Comparison of ENCODE assay signal across 22 mouse cellular contexts in the genomic region with DNA sequence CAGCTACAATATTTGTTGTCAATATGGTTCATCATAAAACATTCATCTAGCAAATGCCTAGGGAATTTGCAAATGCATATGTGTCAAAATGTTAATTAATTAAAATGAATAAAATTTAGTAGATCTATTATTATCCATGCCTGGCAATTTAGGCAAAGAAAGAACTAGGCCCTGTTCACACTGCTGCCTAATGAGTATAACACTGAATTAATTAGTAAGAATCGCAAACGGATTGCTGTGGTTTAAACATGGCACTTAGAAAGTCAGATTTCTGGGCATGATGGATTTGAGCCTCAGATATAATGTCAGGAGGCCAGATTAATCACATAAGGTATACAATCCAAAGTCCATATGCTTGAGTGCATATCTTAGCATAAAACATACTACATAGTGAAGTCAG.
DNase-seq lines count a peak whose midpoint lies in the region; ATAC-seq and TF ChIP-seq lines count a peak whose summit lies in the region.
"Had no signal": no experiment of that assay in that cellular context is flagged by ENCODE, and none has a peak within 500 bp of the region (broad histone marks: within the 10 kb centered on the region; RNA-seq: fewer than 3 reads in every experiment).

No protein-coding gene starts in this region.

- H3K36me3 ChIP-seq in forebrain, embryonic 12.5 days (replicated peaks): no peaks in the 10 kb centered on the region
- H3K36me3 ChIP-seq in forebrain, postnatal 0 days (ENCODE audit: insufficient read depth): no peaks in the 10 kb centered on the region
- H3K36me3 ChIP-seq in forebrain, embryonic 14.5 days (ENCODE audit: control insufficient read depth, insufficient read depth, low read length): no peaks in the 10 kb centered on the region
- no peaks in the 10 kb centered on the region for H3K36me3 ChIP-seq in forebrain, embryonic 11.5 days (ENCODE audit: control insufficient read depth, insufficient read depth, low read length)
- no peaks in the 10 kb centered on the region for H3K36me3 ChIP-seq in forebrain, embryonic 16.5 days (ENCODE audit: control insufficient read depth, insufficient read depth)
- H3K36me3 ChIP-seq: embryonic facial prominence, embryonic 10.5 days; embryonic facial prominence, embryonic 12.5 days; G1E had no signal

- 78% methylated on average over 2 of the region's 2 CpGs for WGBS in forebrain, embryonic 12.5 days
- 27% methylated on average over 2 of the region's 2 CpGs for WGBS in forebrain, postnatal 0 days
- WGBS in forebrain, embryonic 14.5 days: 43% methylated on average over 2 of the region's 2 CpGs
- WGBS in forebrain, embryonic 11.5 days: 84% methylated on average over 2 of the region's 2 CpGs
- 28% methylated on average over 2 of the region's 2 CpGs for WGBS in forebrain, embryonic 16.5 days

- no peaks in the 10 kb centered on the region for H3K4me1 ChIP-seq in forebrain, embryonic 12.5 days
- H3K4me1 ChIP-seq in forebrain, postnatal 0 days (ENCODE audit: insufficient read depth): no peaks in the 10 kb centered on the region
- H3K4me1 ChIP-seq in forebrain, embryonic 14.5 days (ENCODE audit: control insufficient read depth, insufficient read depth, low read length): no peaks in the 10 kb centered on the region
- no peaks in the 10 kb centered on the region for H3K4me1 ChIP-seq in forebrain, embryonic 11.5 days (replicated peaks; ENCODE audit: control insufficient read depth, insufficient read depth, low read length)
- no peaks in the 10 kb centered on the region for H3K4me1 ChIP-seq in forebrain, embryonic 16.5 days (replicated peaks; ENCODE audit: control insufficient read depth, insufficient read depth, low read length)
- H3K4me1 ChIP-seq: embryonic facial prominence, embryonic 10.5 days; embryonic facial prominence, embryonic 12.5 days had no signal

- H3K9me3 ChIP-seq in forebrain, embryonic 12.5 days: no peaks in the 10 kb centered on the region
- no peaks in the 10 kb centered on the region for H3K9me3 ChIP-seq in forebrain, postnatal 0 days (ENCODE audit: low read length)
- H3K9me3 ChIP-seq in forebrain, embryonic 14.5 days (replicated peaks; ENCODE audit: control insufficient read depth, low read length): no peaks in the 10 kb centered on the region
- no peaks in the 10 kb centered on the region for H3K9me3 ChIP-seq in forebrain, embryonic 11.5 days (ENCODE audit: control insufficient read depth, low read length)
- no peaks in the 10 kb centered on the region for H3K9me3 ChIP-seq in forebrain, embryonic 16.5 days (ENCODE audit: control insufficient read depth, low read length)
- H3K9me3 ChIP-seq: embryonic facial prominence, embryonic 10.5 days; embryonic facial prominence, embryonic 12.5 days; G1E had no signal

- no peak overlapping the region for H3K9ac ChIP-seq in forebrain, embryonic 12.5 days
- H3K9ac ChIP-seq in forebrain, postnatal 0 days: no peak overlapping the region
- H3K9ac ChIP-seq in forebrain, embryonic 14.5 days (ENCODE audit: low read length): no peak overlapping the region
- H3K9ac ChIP-seq in forebrain, embryonic 11.5 days (ENCODE audit: low read length): no peak overlapping the region
- H3K9ac ChIP-seq in forebrain, embryonic 16.5 days (replicated peaks; ENCODE audit: low read depth, low read length): no peak overlapping the region
- H3K9ac ChIP-seq: embryonic facial prominence, embryonic 12.5 days had no signal

- DNase-seq in forebrain, postnatal 0 days: no peak
- peak; percentile 42 for DNase-seq in forebrain, embryonic 14.5 days (ENCODE audit: low spot score)
- no peak for DNase-seq in forebrain, embryonic 11.5 days (ENCODE audit: low spot score)
- no peak for DNase-seq in cerebellum, adult 11 months
- DNase-seq: adrenal gland, adult 8-10 months; adrenal gland, postnatal 14 days; adrenal gland, postnatal 36 days; B cell, adult 2 months; cerebellum, adult 11-12 months; cerebellum, adult 2 months; cerebellum, adult 9-10 months; cerebellum, postnatal 10 days; cerebellum, postnatal 25 days had no signal

- TF ChIP-seq CTCF in forebrain, postnatal 0 days (IDR thresholded peaks at IDR 0.05; ENCODE audit: low read depth): no peak

- no peak overlapping the region for H3K4me3 ChIP-seq in forebrain, embryonic 12.5 days (replicated peaks)
- H3K4me3 ChIP-seq in forebrain, postnatal 0 days (ENCODE audit: low read depth, low read length): no peak overlapping the region
- no peak overlapping the region for H3K4me3 ChIP-seq in forebrain, embryonic 14.5 days (ENCODE audit: low read depth, low read length)
- H3K4me3 ChIP-seq in forebrain, embryonic 11.5 days (ENCODE audit: low read depth, low read length): no peak overlapping the region
- no peak overlapping the region for H3K4me3 ChIP-seq in forebrain, embryonic 16.5 days (replicated peaks; ENCODE audit: low read length)
- H3K4me3 ChIP-seq: embryonic facial prominence, embryonic 10.5 days; embryonic facial prominence, embryonic 12.5 days had no signal

- no peak overlapping the region for H3K27ac ChIP-seq in forebrain, embryonic 12.5 days
- no peak overlapping the region for H3K27ac ChIP-seq in forebrain, postnatal 0 days (ENCODE audit: low read depth, low read length)
- H3K27ac ChIP-seq in forebrain, embryonic 14.5 days (ENCODE audit: low read depth, low read length): no peak overlapping the region
- H3K27ac ChIP-seq in forebrain, embryonic 11.5 days (ENCODE audit: low read depth, low read length): no peak overlapping the region
- H3K27ac ChIP-seq in forebrain, embryonic 16.5 days (ENCODE audit: low read length): no peak overlapping the region
- H3K27ac ChIP-seq: embryonic facial prominence, embryonic 10.5 days; embryonic facial prominence, embryonic 12.5 days had no signal

- H3K27me3 ChIP-seq in forebrain, embryonic 12.5 days: no peaks in the 10 kb centered on the region
- H3K27me3 ChIP-seq in forebrain, postnatal 0 days (ENCODE audit: insufficient read depth, low read length): no peaks in the 10 kb centered on the region
- H3K27me3 ChIP-seq in forebrain, embryonic 14.5 days (replicated peaks; ENCODE audit: control insufficient read depth, insufficient read depth, low read length): no peaks in the 10 kb centered on the region
- no peaks in the 10 kb centered on the region for H3K27me3 ChIP-seq in forebrain, embryonic 11.5 days (ENCODE audit: control insufficient read depth, insufficient read depth, low read length)
- no peaks in the 10 kb centered on the region for H3K27me3 ChIP-seq in forebrain, embryonic 16.5 days (replicated peaks; ENCODE audit: control insufficient read depth, insufficient read depth, low read length)
- H3K27me3 ChIP-seq: CH12.LX; embryonic facial prominence, embryonic 12.5 days; Patski had no signal

- peak; percentile 56; the same call in 1 of the 2 replicates for ATAC-seq in forebrain, embryonic 12.5 days (ENCODE audit: low FRiP score)
- no peak for ATAC-seq in forebrain, postnatal 0 days
- peak; percentile 85 for ATAC-seq in forebrain, embryonic 14.5 days
- no peak for ATAC-seq in forebrain, embryonic 11.5 days (replicated peaks; ENCODE audit: low FRiP score)
- ATAC-seq in forebrain, embryonic 16.5 days: peak; percentile 80
- ATAC-seq: activated CD4-positive, CD25-positive, alpha-beta regulatory T cell, adult 4 months; CD4-positive, CD25-positive, alpha-beta regulatory T cell, adult 4 months; Patski had no signal

- H3K4me2 ChIP-seq in forebrain, embryonic 12.5 days: no peak overlapping the region
- H3K4me2 ChIP-seq in forebrain, postnatal 0 days (ENCODE audit: low read depth): no peak overlapping the region
- H3K4me2 ChIP-seq in forebrain, embryonic 14.5 days (ENCODE audit: low read length): no peak overlapping the region
- no peak overlapping the region for H3K4me2 ChIP-seq in forebrain, embryonic 11.5 days (ENCODE audit: low read depth, low read length, severe bottlenecking)
- no peak overlapping the region for H3K4me2 ChIP-seq in forebrain, embryonic 16.5 days (ENCODE audit: low read length)
- H3K4me2 ChIP-seq: embryonic facial prominence, embryonic 12.5 days had no signal

Comparison
In these comparisons a context has a peak if more than half of its experiments do, and no peak if none do; other contexts are left out.
1. ATAC-seq: peak in forebrain, embryonic 12.5 days (single experiment), forebrain, embryonic 14.5 days (single experiment) and forebrain, embryonic 16.5 days (single experiment); none in forebrain, postnatal 0 days (single experiment) and forebrain, embryonic 11.5 days (single experiment).